Mouse (Mus musculus) limb, embryonic 13.5 days (tissue): ENCODE data around the gene Apopt1. TPM values are rescaled to one million over a fixed set of nuclear protein-coding genes. Genes with fewer than 3 reads are reported as not detected.
A peak's percentile ranks its signal among the peaks of the same experiment; 100 is the strongest.

ENCODE experiments used
- ATAC-seq: fragments of 200-750 bp; cut with Nextera tagmentation; 2 replicates; pipeline ENCODE4 v1.8.0; 2017; ENCODE audit warnings: low read depth, moderate number of reproducible peaks, moderate TSS enrichment; ENCODE audit not compliant: low FRiP score
- H3K27ac ChIP-seq: fragments of 300-500 bp; sonication (generic); 2 replicates; pipeline ENCODE4 v1.5.1; 2015; ENCODE audit warnings: inconsistent platforms, mild to moderate bottlenecking, moderate library complexity
- H3K27me3 ChIP-seq: fragments of 300-500 bp; sonication (generic); 2 replicates; pipeline ENCODE4 v1.6.1; 2015; ENCODE audit warnings: mild to moderate bottlenecking, inconsistent platforms
- H3K36me3 ChIP-seq: fragments of 300-500 bp; sonication (generic); 2 replicates; pipeline ENCODE4 v1.6.1; 2015; ENCODE audit warnings: inconsistent platforms, mild to moderate bottlenecking, moderate library complexity
- H3K4me1 ChIP-seq: fragments of 300-500 bp; sonication (generic); 2 replicates; pipeline ENCODE4 v1.6.1; 2015; ENCODE audit warnings: inconsistent platforms
- H3K4me2 ChIP-seq: fragments of 300-500 bp; sonication (generic); replicated peaks from 2 replicates; pipeline ENCODE4 v1.6.1; 2015; ENCODE audit warnings: inconsistent platforms, mild to moderate bottlenecking, moderate library complexity
- H3K4me3 ChIP-seq: fragments of 300-500 bp; sonication (generic); 2 replicates; pipeline ENCODE4 v1.5.1; 2015; ENCODE audit warnings: moderate library complexity, mild to moderate bottlenecking, inconsistent platforms
- H3K9ac ChIP-seq: fragments of 300-500 bp; sonication (generic); 2 replicates; pipeline ENCODE4 v1.6.1; 2015; ENCODE audit warnings: mild to moderate bottlenecking, inconsistent platforms
- H3K9me3 ChIP-seq: fragments of 300-500 bp; sonication (generic); 2 replicates; pipeline ENCODE4 v1.6.1; 2016; ENCODE audit warnings: inconsistent platforms
- WGBS: fragments of 180-500 bp; shearing (Covaris S2); methylation state at CpG from one replicate; pipeline ENCODE4 v1.1.7; 2015; 5-methylcytosine and 5-hydroxymethylcytosine counted together
- polyA plus RNA-seq: library from polyadenylated mRNA; unstranded; fragments of >200 nt; fragmentation: Nextera tagmentation; extraction: Ambion mirVana; gene quantifications from 2 replicates; pipeline ENCODE4 v1.2.1, GENCODE M21; 2015

Apopt1 gene
- polyA plus RNA-seq, 1 experiment from 2014 or later: 60.8 TPM

DNA sequence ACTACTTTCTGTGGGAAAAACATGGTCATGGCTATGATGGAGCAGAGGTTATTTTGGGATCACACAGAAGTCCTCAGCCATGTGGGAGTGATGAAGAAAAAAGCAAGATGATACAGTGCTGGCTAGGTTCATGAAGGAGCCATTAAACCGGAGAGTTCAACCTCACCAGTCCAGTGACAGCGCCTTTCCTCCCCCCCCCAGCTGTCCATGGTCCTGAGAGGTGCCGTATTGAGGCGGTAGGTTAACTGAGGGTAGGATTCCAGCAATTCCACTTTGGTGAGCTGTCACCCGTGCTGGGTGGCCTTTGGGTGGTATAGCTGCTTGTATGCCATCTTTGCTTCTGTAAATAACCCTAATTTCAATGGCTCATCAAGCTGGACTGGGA is 43.6 kb downstream of the Apopt1 start:
- Histone ChIP-seq H3K9me3 (no peaks in the 10 kb centered on the region), H3K27ac (no peak overlapping the region), H3K4me3 (no peak overlapping the region), H3K27me3 (no peaks in the 10 kb centered on the region), H3K9ac (no peak overlapping the region), H3K4me2 (no peak overlapping the region), H3K36me3 (no peaks in the 10 kb centered on the region), H3K4me1 (peaks cover 31% of the 10 kb centered on the region)
- ATAC-seq: no peak
- 27% methylated on average over 5 of the region's 5 CpGs for WGBS

DNA sequence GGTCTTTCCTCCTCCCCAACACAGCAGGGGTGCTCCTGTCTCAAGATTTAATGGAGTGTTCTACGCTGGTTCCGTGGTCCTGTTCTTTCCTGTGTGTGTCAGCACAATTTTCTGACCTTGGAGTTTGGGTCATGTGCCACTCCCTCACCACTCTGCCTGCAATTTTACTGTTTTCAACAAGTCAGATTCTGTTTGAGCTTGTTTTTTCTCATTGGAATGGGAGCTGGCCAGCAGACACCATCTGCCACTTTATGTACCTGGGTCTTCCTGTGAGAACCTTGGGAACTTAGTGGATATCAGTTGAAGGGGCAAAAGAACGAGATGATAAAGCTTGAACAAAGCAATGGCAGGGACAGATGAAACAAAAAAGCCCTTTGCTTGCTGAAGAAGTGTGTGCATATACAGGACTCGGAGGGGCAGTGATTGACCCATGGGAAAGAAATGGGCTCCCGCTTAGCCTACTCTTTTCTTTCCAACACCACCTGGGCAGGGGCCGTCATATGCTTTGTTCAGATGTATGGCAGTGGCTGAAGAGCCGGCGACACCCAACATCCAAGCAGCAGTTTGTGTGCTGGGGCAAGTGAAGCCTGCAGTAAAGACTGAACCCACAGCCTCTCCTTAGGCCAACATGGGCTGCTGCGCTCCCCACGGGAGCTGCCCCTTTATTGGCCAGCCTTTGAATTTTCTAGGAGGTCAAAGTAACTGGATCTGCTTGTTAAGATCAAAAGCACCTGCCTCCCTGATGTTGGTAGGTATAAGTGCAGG is 44.7 kb downstream of the Apopt1 start:
- 35% methylated on average over 10 of the region's 10 CpGs for WGBS
- Histone ChIP-seq H3K36me3 (peaks cover 8% of the 10 kb centered on the region; the same call in 1 of the 2 replicates), H3K27ac (peak overlapping the region; percentile 88; the same call in 1 of the 2 replicates), H3K4me3 (peak overlapping the region; percentile 86), H3K27me3 (no peaks in the 10 kb centered on the region), H3K9ac (peak overlapping the region; percentile 96), H3K9me3 (no peaks in the 10 kb centered on the region), H3K4me2 (peak overlapping the region; percentile 99), H3K4me1 (peaks cover 35% of the 10 kb centered on the region)
- ATAC-seq: no peak

DNA sequence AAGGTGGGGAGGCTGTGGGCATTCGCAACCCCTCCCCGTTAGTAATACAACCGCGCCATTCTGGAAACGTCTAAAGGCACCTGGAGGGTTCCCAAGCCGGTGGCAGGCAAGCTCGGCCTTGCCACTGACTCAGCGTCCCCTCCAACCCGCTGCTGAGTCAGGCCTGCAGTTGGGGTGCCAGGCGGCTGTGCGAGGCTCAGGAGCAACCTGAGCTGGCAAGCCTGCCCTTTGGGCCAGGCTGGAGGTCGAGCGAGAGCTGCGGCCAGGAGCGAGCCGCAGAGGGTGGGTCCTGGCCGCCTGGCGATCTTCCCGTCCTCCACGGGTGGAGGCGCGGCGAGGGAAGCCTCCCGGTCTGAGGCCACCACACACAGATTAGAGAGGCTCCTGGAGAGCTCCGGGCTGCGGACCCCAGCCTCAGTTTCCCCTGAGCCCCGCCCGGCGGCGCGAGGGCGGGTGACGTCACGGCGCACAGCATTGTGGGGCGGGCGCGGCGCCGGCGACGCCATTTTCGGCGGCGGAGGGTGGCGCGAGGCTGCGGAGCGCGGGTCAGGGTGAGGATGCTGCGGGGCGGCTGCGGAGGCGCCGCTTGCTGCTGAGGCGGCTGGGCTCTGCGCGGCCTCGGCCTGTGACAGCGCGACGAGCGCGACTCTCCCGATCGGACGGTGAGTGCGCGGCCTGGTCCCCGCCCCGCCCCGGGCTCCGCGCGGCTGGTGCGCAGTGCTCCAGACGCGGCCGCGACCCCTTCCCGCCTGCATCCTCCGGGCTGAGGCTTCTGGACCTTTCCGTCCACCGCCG is 45.5 kb downstream of the Apopt1 start, which contains the start of gene Klc1:
Gene Klc1 (plus strand): TSS at position 469 of the 795 bp plus-strand sequence.
- Histone ChIP-seq H3K27me3 (no peaks in the 10 kb centered on the region), H3K4me2 (peak within 1 kb of the TSS; percentile 99), H3K9me3 (no peaks in the 10 kb centered on the region), H3K27ac (peak within 1 kb of the TSS; percentile 88), H3K9ac (peak within 1 kb of the TSS; percentile 96), H3K4me3 (peak within 1 kb of the TSS; percentile 86), H3K4me1 (peaks cover 35% of the 10 kb centered on the region), H3K36me3 (peaks cover 16% of the 10 kb centered on the region)
- WGBS: under 1% methylated on average over 84 of the region's 85 CpGs
- ATAC-seq: peak; percentile 78

DNA sequence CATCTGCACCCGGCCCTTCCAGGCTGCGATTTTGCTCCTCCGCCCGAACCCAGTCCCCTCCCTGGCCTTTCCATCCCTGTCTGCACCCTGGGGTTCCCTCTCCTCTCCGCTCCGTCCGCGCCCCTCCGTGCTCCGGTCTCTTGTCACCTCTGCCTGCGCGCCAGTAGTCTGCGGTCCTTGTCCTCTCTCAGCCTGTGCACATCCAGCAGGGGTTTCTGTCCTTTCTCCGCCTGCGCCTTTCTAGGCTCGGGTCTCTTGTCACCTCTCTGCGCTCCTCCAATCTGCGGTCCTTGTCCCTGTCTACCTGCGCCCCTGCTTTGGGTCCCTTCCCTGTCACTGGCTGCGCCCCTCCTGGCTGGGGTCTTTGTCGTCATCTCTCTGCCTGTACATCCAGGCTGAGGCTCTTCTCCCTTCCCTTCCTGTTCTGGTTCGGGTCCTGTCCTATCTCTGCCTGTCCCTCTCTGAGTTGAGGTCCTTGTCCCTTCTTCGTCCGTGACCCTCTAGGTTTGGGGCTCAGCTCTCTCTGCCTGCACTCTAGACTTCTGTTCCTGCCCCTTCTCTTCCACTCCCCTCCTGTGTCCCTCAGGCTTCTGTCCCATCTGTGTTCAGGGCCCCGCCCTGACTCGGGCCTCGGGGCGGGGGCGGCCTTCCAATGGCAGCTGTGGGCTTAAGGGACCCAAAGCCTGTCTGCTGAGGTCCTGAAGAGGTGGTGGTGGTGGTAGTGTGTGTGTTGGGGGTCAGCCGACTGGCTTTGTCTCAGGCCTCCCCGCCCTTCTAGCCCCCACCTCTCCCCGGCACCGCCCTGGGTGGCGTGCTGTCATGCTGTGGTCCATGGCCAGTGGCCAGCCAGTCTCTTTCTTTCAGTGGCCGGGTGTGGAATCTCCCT is 46.4 kb downstream of the Apopt1 start:
- Histone ChIP-seq H3K27ac (peak overlapping the region; percentile 88), H3K4me3 (peak overlapping the region; percentile 86), H3K9ac (peak overlapping the region; percentile 96), H3K4me1 (peaks cover 35% of the 10 kb centered on the region), H3K36me3 (peaks cover 22% of the 10 kb centered on the region), H3K27me3 (no peaks in the 10 kb centered on the region), H3K9me3 (no peaks in the 10 kb centered on the region), H3K4me2 (peak overlapping the region; percentile 99)
- ATAC-seq: peak; percentile 48; the same call in 1 of the 2 replicates
- 3% methylated on average over 35 of the region's 35 CpGs for WGBS

DNA sequence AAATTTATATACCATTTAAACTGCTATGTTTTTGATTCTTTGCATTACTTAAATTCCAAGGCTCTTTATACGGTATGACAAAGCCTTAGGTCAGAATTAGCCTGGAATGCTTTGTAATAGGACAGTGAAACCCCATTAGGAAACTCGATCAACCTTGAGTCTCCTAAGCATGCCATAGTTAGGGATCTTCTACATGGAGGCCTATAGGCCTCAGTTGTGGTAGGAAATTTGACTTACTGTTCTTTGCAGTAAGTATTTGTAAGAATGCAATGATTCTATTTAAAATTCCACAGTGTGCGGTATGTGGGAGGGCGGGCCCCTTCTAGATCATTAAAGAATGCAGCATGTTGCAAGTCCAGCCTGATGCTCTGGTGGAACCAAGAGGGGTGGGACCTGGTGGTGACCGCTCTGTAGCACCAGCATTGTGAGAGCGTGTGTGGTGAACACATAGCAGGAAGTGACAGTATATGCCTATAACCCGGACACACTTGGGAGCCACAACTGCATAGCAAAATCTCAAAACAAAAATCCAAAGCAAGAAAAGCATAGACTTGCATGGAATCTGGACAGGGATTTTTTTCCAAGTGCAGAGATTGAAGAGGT is 47.3 kb downstream of the Apopt1 start:
- no peak overlapping the region for H3K27ac ChIP-seq
- no peaks in the 10 kb centered on the region for H3K9me3 ChIP-seq
- peaks cover 35% of the 10 kb centered on the region for H3K4me1 ChIP-seq
- H3K4me2 ChIP-seq: peak overlapping the region; percentile 99
- WGBS: 63% methylated on average over 7 of the region's 7 CpGs
- no peaks in the 10 kb centered on the region for H3K27me3 ChIP-seq
- H3K9ac ChIP-seq: peak overlapping the region; percentile 96; the same call in 1 of the 2 replicates
- no peak for ATAC-seq
- peaks cover 23% of the 10 kb centered on the region for H3K36me3 ChIP-seq
- peak overlapping the region; percentile 86 for H3K4me3 ChIP-seq

DNA sequence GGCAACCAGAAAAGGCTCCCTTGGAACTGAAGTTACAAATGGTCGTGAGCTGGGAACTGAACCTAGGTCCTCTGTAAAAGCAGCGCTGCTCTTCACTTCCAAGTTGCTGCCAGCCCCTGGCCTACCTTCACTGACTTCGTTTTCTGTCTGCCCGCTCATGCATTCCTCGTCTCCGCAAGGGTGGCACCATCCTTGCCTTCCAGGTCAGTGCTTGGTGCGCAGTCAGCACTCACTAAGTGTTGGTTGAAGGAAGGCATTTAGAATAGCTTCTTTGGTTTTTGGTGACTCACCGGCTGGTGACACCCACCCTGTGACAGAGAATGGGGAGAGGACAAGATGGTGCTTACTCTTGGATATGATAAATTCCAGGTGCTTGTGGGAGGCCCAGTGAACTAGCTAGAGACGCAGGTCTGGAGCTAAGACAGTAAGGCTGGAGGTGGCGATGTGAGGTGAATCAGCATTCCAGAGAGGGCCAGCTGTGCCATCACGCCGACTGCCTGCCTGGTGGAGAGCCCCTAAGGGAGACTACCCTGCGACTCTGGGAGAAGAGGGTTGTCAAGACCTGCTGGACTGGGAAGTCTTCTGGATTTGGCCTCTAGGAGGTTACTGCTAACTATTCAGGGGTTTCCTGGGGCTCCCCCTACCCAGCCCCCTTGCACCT is 49.7 kb downstream of the Apopt1 start:
- ATAC-seq: no peak
- no peak overlapping the region for H3K27ac ChIP-seq

DNA sequence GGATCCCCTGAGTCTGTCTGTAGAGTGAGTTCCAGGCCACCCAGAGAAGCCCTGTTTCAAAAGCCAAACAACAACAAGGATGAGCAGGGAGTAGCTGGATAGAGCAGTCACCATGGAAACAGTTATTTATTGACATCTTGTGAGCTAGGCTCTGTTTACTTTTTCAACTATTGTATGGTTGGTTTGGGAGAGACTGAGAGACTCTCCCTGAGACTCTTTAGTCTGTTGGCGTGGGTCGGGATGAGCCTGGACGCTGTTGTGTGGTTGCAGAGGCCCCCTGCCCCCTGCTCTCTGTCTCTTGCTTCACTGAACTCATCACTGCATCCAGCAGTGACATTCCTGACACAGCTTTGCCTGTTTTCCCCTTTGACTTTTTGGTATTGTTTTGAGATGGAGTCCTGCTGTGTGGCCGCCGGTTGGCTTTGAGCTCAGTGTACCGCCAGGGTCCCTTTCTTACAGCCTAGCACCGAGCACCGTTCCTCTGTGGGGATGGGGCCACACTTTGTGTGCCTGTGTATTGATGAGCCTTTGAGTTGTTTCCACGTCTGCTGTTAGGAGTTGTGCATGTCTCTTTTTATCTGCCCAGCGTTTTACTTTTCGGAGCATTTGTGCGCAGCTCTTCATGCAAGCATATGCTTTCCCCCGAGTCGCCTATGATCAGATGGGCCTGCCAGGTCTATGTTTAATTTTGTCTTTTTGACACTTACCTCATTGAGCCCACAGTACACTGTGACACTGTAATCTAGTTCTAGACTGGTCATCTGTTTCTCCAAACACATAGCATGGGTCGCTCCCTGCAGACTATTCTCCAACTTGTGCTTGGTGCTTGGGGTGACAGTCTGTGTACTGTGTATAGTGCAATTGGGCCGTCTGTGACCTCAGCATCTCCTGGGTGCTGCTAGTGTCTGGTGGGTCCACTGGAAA is 53.5 kb downstream of the Apopt1 start:
- H3K4me1 ChIP-seq: peaks cover 33% of the 10 kb centered on the region
- H3K4me3 ChIP-seq: no peak overlapping the region
- H3K27ac ChIP-seq: no peak overlapping the region
- no peaks in the 10 kb centered on the region for H3K27me3 ChIP-seq
- WGBS: 76% methylated on average over 16 of the region's 16 CpGs
- no peak for ATAC-seq
- no peaks in the 10 kb centered on the region for H3K9me3 ChIP-seq
- H3K36me3 ChIP-seq: peaks cover 23% of the 10 kb centered on the region
- no peak overlapping the region for H3K4me2 ChIP-seq
- H3K9ac ChIP-seq: no peak overlapping the region

More for the DNA sequence above, 49.7 kb downstream of the Apopt1 start:
- peaks cover 40% of the 10 kb centered on the region for H3K4me1 ChIP-seq
- no peak overlapping the region for H3K9ac ChIP-seq
- 90% methylated on average over 13 of the region's 13 CpGs for WGBS
- H3K4me3 ChIP-seq: no peak overlapping the region
- H3K4me2 ChIP-seq: no peak overlapping the region
- peaks cover 23% of the 10 kb centered on the region for H3K36me3 ChIP-seq
- H3K9me3 ChIP-seq: no peaks in the 10 kb centered on the region
- no peaks in the 10 kb centered on the region for H3K27me3 ChIP-seq

DNA sequence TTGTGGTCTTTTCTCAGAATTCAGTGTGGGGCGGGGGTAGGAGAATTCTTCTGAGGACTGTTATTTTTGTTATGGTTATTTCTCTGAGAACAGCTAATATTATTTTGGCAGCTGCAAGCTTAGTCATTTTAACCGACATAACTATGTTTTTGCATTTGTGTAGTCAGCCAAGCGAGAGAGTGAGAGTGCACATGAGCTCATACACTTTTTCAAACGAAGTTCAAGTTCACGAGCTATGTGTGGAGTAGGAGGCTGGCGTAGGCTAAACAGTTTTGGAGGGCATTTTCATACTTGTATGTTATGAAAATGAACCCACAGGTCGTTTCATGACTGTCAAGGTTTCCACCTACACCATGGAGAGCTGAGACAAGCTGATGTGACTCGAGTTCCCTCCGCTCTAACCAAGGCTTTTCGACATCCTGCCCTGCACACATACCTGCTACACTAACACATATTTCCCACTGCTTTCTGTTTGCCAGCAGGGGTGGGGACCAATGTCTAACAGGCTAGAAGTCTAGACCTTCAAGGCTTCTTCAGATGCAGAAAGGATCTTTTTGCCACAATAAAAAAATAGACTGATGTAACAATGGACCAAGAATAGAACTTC is 55.4 kb downstream of the Apopt1 start:
- Histone ChIP-seq H3K4me1 (peaks cover 29% of the 10 kb centered on the region), H3K27me3 (no peaks in the 10 kb centered on the region), H3K9ac (no peak overlapping the region), H3K27ac (no peak overlapping the region), H3K4me3 (no peak overlapping the region), H3K4me2 (no peak overlapping the region), H3K9me3 (no peaks in the 10 kb centered on the region), H3K36me3 (peaks cover 26% of the 10 kb centered on the region)
- WGBS: 91% methylated on average over 10 of the region's 10 CpGs
- no peak for ATAC-seq

DNA sequence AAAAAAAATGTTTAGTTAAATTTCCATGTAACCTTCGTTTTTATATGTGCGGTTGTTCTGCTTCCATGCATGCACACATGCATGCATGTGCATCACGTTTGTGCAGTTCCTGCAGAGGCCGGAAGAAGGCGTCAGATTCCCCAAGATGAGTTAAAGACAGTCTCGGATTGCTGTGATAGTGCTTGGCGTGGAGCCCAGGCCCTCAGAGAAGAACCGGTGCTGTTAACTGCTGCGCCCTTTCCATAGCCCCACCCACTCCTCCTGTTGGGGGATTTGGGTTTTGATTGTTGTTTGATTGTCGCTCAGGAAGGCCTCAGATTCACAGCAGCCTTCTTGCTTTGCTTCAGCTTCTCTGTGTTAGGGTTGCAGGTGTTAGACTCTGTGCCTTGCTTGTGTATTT is 56.2 kb downstream of the Apopt1 start:
- no peak for ATAC-seq
- Histone ChIP-seq H3K9ac (no peak overlapping the region), H3K27ac (peak overlapping the region; percentile 55; the same call in 1 of the 2 replicates)

More for the DNA sequence above, 56.2 kb downstream of the Apopt1 start:
- WGBS: 38% methylated on average over 10 of the region's 10 CpGs
- Histone ChIP-seq H3K27me3 (no peaks in the 10 kb centered on the region), H3K4me3 (no peak overlapping the region), H3K4me1 (peaks cover 29% of the 10 kb centered on the region), H3K9me3 (no peaks in the 10 kb centered on the region), H3K4me2 (no peak overlapping the region; the same call in 1 of the 2 replicates), H3K36me3 (peaks cover 29% of the 10 kb centered on the region)
